Mouse (Mus musculus) adrenal gland (tissue): ENCODE measurements around the gene Paqr8.
"Not testable (repeated sequence)": the region's sequence is repeated elsewhere in the genome, so short reads cannot be mapped to it uniquely, and the experiment has no call there.

Source experiments
- intact Hi-C: fragments of 180-260 bp; cut with DNase I; formaldehyde crosslinking; loops from one replicate; pipeline ENCODE4 v1.15.1; 2025

Paqr8 gene

DNA sequence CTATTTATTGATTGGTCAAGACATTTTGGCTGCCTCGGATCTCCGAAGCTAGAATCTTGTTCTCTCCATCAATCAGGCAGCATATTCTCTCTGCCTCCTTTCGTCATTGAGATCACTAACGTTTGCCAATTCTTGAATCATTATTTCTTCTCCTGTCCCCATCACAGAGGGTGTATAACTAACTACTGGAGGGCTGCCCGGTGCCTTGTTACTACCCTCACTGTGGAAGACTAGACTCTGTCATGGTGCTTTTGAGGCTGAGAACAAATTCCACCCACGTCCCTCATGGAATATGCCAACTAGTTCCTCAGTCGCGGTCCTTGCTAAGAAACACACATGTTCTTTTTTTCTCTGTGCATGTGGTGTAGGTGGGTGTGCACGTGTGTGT is 15.7 kb downstream of the Paqr8 start:
- intact Hi-C loops = no loop called here

DNA sequence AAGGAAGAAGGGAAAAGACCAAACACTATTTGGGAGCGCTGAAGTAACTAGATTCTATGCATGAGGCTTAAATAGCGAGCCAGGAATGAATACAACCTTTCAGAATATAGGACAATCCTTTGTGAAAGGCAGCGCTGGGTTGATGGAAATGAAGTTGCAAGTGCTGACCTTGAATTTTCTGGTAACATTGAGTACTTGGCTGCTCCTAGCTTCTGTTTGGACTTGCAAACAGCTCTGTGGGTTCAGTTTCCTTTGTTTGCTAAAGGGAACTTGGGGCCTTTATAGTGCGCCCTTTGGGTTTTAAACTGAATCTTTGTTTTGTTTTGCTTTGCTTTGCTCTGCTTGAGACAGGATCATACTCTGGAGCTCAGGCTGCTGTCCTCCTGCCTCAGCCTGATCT is 18.1 kb downstream of the Paqr8 start:
- intact Hi-C loops = no loop called here

DNA sequence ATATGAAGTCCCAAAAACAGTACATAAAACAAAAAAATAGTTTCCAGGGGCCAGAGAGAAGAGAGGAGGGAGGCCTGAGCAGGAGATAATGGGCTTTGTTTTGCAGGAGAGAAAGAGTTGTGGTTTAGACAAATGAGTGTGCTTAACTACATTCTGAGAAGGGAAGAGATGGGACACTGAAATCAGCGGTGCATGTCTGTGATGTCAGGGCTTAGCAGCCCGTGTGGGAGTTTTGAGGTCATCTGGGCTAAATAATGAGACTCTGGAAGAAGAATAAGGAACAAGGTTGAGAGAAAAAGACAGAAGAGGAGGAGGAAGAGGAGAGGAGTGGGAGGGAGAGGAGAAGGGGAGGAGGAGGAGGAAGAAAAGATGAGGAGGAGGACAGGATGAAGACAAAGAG is 21.7 kb downstream of the Paqr8 start:
- intact Hi-C loops = no loop called here

DNA sequence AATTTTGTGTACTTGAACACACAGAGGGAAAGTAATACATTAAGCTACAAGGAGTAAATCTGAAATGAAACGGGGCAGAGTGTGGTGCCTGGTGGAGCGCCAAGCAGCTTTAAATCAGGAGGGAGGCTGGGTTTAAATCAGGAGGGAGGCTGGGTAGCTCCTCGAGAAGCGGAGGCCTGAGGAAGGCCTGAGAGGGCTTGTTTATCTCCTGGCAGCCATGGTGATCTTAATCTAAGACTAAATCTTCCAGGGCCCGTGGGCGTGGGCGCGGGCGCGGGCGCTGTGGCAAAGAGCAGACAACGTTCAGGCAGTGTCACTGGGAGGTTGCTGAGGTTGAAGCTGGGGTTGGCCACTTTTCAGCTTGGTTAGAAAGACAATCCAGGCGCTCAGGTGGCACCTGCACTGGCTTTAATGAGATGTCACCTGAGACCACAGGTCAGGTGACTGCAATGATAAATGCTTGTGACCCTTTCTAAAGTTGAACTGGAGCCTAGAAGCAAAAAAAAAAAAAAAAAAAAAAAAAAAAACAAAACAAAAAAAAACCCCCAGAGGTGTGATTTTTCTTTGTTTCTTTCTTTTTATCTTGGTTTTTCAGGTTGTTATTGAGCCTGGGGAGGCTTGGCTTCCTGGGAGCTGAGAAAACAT is 22.2 kb downstream of the Paqr8 start:
- intact Hi-C loops = no loop called here

DNA sequence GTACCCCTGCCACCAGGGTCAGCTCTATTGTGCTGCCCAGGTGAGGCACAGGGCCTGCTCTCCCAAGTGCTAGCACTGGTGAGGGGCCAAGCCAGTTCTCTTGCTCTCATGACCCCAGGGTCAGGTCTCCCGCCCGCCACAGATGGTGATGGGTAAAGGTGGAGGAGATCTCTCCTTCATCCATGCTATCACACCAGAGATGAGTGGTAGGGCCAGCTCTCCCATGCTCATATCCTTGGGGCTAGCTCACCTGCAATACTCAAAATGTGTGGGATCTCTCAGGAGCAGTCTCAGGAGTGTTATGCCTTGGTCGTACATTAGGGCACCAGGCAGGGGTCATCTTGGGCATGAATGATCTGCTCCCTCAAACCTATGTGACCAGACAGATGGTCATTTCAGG is 24.4 kb downstream of the Paqr8 start:
- intact Hi-C loops = no loop called here

DNA sequence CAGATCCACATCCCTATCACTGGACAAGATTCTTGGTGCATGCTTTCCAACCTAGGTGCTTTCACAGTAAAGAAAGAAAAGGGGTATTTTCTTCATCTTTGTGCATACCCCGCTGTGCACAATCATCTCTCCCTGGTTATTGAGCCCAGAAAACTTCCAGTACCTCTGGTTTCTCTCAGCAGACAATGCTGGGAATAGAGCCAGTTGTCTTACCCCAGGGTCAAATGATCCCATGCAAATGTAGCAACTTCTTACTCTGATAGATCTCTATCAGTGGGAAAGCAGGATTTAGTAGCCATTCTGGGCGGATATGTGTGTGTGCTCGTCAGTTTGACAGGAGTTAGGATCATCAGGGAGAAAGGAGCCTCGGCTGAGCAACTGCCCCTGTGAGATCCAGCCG is 25.2 kb downstream of the Paqr8 start:
- intact Hi-C loops = no loop called here

DNA sequence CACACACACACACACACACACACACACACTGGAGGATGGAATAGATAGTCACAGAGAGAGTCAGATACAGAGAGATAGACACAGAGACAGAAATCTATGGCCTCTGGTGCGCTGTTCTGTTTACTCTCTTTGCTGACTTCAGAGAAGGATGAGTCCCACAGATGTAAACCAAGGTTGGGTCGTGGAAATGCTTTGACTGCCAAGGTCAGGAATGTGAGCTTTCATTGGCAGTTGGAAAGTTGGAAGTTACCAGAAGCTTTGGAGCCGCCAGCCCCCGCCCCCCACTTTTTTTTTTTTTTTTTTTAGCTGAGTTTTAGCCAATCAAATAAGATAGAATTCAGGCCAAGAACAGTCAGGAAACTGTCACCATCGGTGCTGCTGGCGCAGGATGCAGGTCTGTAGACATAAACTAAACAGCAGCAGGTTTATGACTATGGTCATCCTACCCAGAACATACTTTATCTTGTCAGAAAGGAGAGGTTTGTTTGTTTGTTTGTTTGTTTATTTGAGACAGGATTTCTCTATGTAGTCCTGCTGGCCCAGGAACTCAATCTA is 27.2 kb downstream of the Paqr8 start:
- intact Hi-C loops = no loop called here

DNA sequence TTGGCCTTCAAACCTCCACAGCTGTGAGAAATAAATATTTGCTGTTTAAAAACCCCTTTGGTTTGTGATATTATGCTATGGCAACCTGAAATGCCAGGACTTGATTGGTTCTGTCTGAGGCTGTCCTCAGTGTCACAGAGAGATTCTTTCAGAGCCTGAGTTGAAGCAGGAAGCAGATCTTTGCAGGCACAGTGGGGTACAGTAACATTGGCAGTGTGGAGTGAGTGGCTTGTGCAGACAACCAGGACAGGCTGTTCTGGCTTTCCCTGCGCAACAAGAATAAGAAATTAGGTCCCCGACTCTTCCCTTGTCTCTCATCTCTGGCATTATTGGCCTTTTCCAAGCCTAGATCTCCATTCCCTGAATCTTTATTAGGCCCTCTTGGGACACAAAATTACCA is 29.3 kb downstream of the Paqr8 start:
- intact Hi-C loops = no loop called here

DNA sequence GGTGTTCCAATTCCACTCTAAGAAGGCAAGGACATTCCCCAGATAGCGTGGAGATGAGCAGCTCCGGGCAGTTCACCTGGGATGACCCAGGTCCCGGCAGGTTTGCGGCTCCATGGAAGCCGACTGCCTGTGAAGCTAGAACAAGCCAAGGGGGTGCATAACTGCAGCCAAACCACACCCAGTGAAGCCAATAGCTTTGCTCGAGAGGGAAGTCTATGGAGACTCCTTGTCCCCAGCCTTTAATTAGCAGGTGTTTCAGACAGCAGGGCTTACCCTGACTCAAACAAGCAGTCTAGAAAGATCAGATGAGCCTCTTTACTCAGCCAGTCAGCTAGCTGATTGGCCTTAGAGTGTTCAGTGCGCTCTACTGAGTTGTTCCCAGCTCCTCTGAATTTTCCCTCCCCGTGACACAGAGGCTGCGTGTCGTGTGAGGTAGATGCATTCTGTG is 30.7 kb downstream of the Paqr8 start:
- intact Hi-C loops = no loop called here

DNA sequence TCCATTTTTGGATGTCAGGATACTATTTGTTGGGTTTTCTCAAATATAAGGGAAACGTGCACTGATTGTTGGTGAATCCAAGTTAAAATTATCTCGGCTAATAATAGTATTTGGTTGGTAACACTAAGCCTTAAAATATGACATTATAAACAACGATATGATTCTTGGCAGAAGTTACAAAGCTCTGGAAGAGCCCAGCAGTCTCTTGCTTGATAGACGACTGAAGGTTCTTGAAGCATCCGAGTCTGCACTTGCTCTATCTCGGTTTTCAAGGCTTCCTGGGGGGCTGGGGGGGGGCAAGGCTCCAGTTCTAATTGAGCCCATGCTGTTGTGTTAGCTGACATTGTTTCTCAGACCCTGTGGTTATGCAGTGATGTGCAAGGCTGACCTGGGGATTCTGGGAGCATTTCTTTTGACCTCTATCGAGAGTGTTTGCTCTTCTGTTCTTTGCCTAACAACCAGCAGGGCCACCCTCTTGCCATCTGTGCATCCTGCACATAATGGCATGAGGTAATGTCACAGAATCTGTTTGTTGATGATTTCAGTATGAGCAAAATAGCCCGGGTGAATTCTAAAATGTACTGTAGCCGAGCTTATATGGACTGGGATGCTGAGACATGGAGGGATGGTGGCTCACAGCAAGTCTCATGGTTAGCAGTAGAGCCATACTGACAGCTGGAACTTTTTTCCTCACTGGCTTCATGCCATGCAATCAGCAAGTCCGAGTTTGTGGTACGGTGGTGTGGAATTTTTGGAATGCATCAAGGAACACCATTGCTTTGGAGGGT is 32.4 kb downstream of the Paqr8 start:
- intact Hi-C loops = no loop called here

DNA sequence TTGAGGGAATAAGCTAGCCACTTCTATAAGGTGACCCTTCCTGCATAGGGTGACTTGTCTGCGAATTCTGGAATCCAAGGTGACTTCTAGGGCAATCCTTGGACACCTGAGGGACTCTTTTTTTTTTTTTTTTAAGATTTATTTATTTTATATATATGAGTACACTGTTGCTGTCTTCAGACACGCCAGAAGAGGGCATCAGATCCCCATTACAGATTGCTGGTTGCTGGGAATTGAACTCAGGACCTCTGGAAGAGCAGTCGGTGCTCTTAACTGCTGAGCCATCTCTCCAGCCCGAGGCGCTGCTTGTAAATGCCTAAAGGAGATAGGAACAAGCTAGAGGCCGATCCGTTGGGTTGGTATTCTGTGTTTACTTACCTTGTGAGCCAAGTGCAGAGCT is 34.9 kb downstream of the Paqr8 start:
- intact Hi-C loops = not testable (repeated sequence)

DNA sequence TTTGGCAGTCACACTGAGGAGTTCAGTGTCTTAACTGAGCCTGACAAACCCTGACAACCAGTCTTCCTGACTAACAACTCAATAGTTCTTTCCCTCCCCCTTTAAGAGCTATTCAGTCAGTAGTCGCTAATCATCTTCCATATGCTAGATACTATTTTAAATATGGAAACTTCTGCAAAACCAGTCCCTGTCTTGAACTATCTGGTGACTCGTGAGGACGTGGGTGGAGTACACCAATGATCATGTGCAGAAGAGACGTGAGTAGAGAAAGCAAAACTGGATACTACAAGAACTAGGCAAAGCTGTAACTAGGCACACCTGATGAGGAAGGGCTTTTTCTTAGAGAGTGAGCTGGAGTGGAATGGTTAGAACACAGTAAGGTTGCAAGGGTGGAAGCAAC is 35.5 kb downstream of the Paqr8 start:
- intact Hi-C loops = no loop called here

DNA sequence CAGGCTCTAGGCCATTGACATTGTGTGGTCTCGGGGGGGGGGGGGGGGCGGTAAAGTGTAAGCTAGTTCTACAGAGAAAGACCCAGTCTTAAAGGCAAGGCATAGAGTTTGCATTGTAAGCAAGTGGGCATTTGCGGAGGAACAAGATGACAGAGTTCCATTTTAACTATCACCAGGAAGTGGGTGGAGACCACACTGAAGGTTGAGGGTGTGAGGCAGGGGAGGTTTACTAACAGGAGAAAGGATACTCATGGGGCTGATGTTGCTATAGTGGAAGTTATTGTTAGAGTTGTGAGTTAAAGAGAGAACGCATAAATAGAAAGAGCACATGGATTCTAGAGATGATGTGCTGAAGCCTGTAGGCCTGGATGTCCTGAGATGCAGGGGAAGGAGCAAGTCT is 36.0 kb downstream of the Paqr8 start:
- intact Hi-C loops = no loop called here

DNA sequence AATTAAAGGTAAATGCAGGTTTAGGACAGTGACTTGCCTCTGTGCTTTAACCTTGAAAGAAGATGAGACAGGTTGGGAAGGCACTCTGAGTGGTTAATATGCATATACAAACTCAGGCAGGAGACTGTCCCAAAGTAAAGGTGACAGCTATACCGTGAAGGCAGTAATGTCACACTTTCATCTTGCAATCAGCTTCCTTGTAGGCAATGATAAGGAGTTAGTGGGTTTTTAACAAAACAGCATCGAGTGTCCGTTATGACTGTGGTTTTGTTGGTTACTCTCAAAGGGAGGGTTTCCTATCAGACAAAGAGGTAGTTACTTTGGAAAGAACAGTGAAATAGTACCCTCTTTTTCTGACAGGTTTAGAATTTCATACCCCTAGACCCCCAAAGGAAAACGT is 38.1 kb downstream of the Paqr8 start:
- intact Hi-C loops = no loop called here

DNA sequence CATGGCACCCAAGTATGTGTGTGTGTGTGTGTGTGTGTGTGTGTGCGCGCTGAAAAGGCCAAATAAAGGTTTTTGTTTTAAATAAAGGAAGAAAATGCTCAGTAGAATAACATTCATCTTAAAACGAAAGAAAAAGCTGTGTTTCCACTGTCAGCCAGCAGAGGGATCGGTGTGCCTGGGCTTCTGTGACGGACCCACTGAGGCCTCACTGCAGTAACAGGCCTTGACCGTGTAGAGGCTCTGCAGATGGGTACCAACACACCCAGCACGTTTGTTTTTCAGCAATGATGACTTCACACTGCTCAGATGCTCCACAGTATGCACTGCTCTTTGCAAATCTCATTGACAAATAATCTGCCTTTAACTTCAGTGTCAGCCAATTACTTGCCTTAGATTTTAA is 43.1 kb downstream of the Paqr8 start:
- intact Hi-C loops = no loop called here

DNA sequence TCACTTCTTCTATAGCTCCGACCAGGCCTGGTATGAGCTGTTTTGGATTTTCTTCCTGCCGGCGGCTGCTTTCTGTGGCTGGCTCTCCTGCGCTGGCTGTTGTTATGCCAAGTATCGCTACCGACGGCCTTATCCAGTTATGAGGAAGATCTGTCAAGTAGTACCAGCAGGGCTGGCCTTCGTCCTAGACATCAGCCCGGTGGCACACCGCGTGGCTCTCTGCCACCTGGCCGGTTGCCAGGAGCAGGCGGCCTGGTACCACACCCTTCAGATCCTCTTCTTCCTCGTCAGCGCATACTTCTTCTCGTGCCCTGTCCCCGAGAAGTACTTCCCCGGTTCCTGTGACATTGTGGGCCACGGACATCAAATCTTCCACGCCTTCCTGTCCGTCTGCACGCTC is 44.7 kb downstream of the Paqr8 start:
- intact Hi-C loops = no loop called here

DNA sequence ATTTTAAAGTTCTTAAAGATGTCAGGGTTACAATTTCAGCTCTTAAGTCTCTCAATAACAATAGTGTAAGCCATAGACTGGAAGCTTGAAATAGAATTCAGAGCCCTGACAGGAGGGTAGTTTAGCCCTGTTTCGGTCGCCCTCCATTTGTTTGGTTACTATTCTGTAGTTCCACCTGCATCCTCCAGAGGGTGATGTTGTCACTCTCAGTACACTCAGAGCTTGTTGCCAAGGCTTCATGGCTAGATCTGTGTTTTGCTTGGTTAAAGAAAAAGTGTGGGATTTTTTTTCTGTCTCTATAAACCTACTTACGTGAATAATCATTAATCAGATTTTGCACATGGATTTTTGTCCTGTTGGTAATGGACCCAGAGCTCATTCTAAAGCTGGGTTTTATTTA is 48.6 kb downstream of the Paqr8 start:
- intact Hi-C loops = loop anchor here (2.0 kb wide), 2 partner anchors 162 to 224 kb away; no protein-coding TSS in a partner anchor

DNA sequence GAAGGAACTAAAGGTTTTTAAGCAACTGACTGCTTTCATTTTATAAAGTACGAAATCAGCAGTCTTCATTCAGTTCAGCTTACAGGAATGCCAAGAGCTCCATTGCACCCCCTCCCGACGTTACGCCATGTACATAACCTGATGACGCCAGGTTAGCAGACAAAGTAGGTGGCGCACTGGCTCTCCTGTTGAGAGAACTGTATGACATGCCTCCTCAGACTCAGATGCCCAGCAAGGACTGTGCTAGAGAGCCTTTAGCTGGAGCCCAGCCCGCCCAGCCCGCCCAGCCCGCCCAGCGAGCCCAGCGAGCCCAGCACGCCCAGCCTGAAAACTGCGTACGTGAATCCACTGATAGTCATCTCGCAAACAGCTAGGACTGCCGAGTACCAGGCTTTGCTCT is 49.7 kb downstream of the Paqr8 start:
- intact Hi-C loops = loop anchor here (5.0 kb wide), 1 partner anchor 142 kb away; no protein-coding TSS in a partner anchor

DNA sequence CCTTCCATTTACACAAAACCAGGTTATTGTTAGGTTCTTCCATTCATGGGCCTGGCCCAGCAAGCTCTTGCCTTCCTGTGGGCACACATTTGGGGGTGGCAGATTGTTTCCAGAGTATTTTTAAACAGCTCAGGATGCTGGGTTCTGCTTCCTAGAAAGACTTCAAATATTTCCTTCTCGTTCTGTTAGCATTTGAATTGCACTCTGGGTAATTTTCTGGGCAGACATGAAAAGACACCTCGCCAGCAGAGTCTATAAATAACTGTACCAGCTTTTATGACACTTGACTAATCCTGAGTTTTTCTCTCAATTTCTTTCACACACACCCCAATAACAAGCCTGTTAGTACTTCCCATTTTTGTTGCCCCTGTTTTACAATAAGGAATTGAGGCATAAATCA is 50.9 kb downstream of the Paqr8 start:
- intact Hi-C loops = loop anchor here (5.0 kb wide), 1 partner anchor 141 kb away; no protein-coding TSS in a partner anchor

DNA sequence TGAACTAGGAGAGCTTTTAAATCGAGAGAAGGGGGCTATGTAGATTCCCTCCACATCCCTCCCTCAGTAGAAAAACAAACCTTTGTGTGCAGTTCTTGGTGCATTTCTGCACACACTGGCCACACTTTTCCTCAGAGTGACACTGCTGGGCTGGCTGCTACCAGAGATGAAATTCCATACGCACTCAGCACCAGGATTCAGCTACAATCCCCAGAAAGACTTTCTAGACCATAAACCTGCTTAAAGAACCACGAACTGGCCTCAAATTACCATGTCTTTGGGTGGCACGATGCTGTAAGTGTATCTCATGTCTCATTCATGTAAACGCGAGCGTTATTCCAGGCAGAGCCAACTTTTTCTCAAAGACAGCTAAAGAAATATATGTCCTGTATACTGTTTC is 51.5 kb downstream of the Paqr8 start:
- intact Hi-C loops = loop anchor here (5.0 kb wide), 1 partner anchor 140 kb away; no protein-coding TSS in a partner anchor

DNA sequence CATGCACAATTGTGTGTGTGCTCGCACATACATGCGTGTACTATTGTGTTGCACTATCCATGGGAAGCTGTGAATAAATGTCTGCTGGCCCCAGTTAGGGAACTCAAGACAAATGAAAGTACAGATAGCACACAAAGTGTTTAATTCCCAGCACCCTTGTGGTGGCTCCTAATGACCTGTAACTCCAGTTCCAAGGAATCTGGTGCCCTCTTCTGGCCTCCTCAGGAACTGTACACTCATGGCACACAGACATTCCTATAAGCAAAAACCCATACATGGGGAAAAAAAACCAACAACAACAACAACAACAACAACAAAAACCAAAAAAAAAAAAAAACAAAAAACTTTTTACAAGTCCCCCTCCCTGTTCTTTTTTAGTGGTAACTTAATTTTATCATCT is 52.6 kb downstream of the Paqr8 start:
- intact Hi-C loops = loop anchor here (5.0 kb wide), 1 partner anchor 139 kb away; no protein-coding TSS in a partner anchor

DNA sequence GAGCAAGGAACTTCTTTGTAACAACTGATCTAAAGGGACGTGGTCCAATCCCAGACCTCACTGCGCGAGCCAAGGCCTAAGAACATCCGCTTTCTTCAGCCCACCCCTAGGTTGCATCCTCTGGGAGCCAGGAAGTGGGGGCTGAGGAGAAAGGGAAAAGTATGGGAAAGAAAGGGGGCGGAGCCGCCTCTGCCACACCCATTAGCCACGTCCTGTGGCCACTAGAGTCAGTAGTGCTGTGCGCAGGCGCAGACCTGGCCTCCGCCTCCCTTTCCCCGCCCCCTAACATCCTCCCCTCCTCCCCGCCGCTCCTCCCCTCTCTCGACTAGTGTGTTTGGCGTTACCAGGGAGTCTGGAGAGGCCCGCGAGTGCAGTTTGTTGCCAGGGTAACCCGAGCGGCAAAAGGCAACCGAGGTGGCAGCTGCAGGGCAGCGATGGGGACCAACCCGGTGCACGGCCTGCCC is 60.9 kb downstream of the Paqr8 start, which contains the start of gene Efhc1:
TSS of gene Efhc1 (plus strand) at position 327 of the 464 bp plus-strand sequence.
- intact Hi-C loops = loop anchor here (5.0 kb wide), 1 partner anchor 121 kb away; no protein-coding TSS in a partner anchor
